In genomic region chr2:129066326-129066725, GRCm38 (mm10) we compare ENCODE assay signal across 8 mouse cellular contexts. TPM values are rescaled to one million over a fixed set of nuclear protein-coding genes. Genes with fewer than 3 reads are reported as not detected.
A peak's percentile ranks its signal among the peaks of the same experiment; 100 is the strongest.
DNase-seq lines count a peak whose midpoint lies in the region; ATAC-seq and TF ChIP-seq lines count a peak whose summit lies in the region.

No protein-coding gene starts in this region.

- ATAC-seq in CD4-positive, CD25-positive, alpha-beta regulatory T cell, adult 4 months: peak; percentile 65
- ATAC-seq in embryonic facial prominence, embryonic 15.5 days (ENCODE audit: insufficient number of reproducible peaks, low FRiP score, low TSS enrichment, low read depth): peak; percentile 81
- ATAC-seq in midbrain, postnatal 0 days (ENCODE audit: low FRiP score): peak; percentile 81
- ATAC-seq in stomach, embryonic 16.5 days (ENCODE audit: insufficient read depth, low FRiP score): peak; percentile 81

- no peaks in the 10 kb centered on the region for H3K9me3 ChIP-seq in embryonic facial prominence, embryonic 15.5 days (replicated peaks)
- no peaks in the 10 kb centered on the region for H3K9me3 ChIP-seq in heart, embryonic 10.5 days
- H3K9me3 ChIP-seq in midbrain, postnatal 0 days (ENCODE audit: low read length): no peaks in the 10 kb centered on the region
- no peaks in the 10 kb centered on the region for H3K9me3 ChIP-seq in stomach, embryonic 16.5 days (replicated peaks; ENCODE audit: control insufficient read depth, low read length)

- no peaks in the 10 kb centered on the region; the same call in 1 of the 2 replicates for H3K79me2 ChIP-seq in liver, adult 2 months (ENCODE audit: control insufficient read depth, insufficient read depth, low read length)

- peak overlapping the region; percentile 73 for H3K4me2 ChIP-seq in embryonic facial prominence, embryonic 15.5 days (replicated peaks)
- H3K4me2 ChIP-seq in midbrain, postnatal 0 days (ENCODE audit: low read depth, low read length, poor library complexity, severe bottlenecking): peak overlapping the region; percentile 71
- peak overlapping the region; percentile 71 for H3K4me2 ChIP-seq in stomach, embryonic 16.5 days (ENCODE audit: low read depth, low read length)

- peaks cover 9% of the 10 kb centered on the region for H3K4me1 ChIP-seq in bone marrow macrophage, adult 2 months (ENCODE audit: control insufficient read depth, insufficient read depth, low read length)
- H3K4me1 ChIP-seq in embryonic facial prominence, embryonic 15.5 days: peaks cover 17% of the 10 kb centered on the region
- H3K4me1 ChIP-seq in heart, embryonic 10.5 days: peaks cover 9% of the 10 kb centered on the region
- peaks cover 6% of the 10 kb centered on the region; the same call in 1 of the 2 replicates for H3K4me1 ChIP-seq in liver, adult 2 months (ENCODE audit: control insufficient read depth, insufficient read depth, low read length)
- peaks cover 12% of the 10 kb centered on the region for H3K4me1 ChIP-seq in midbrain, postnatal 0 days (ENCODE audit: insufficient read depth, low read length)
- peaks cover 9% of the 10 kb centered on the region; the same call in 1 of the 2 replicates for H3K4me1 ChIP-seq in stomach, embryonic 16.5 days (ENCODE audit: control insufficient read depth, insufficient read depth, low read length)

- H3K27me3 ChIP-seq in embryonic facial prominence, embryonic 15.5 days: no peaks in the 10 kb centered on the region
- no peaks in the 10 kb centered on the region for H3K27me3 ChIP-seq in heart, embryonic 10.5 days (ENCODE audit: insufficient read depth, poor library complexity, severe bottlenecking)
- no peaks in the 10 kb centered on the region for H3K27me3 ChIP-seq in liver, adult 2 months (ENCODE audit: control insufficient read depth, insufficient read depth, low read length)
- H3K27me3 ChIP-seq in midbrain, postnatal 0 days (ENCODE audit: insufficient read depth, low read length): no peaks in the 10 kb centered on the region
- H3K27me3 ChIP-seq in stomach, embryonic 16.5 days (ENCODE audit: control insufficient read depth, insufficient read depth, low read length): no peaks in the 10 kb centered on the region

- WGBS in embryonic facial prominence, embryonic 15.5 days: under 1% methylated on average over 20 of the region's 20 CpGs
- WGBS in heart, embryonic 10.5 days: under 1% methylated on average over 20 of the region's 20 CpGs
- under 1% methylated on average over 20 of the region's 20 CpGs for WGBS in liver, adult 2 months
- under 1% methylated on average over 20 of the region's 20 CpGs for WGBS in midbrain, postnatal 0 days
- under 1% methylated on average over 20 of the region's 20 CpGs for WGBS in stomach, embryonic 16.5 days

- peak overlapping the region; percentile 85 for H3K4me3 ChIP-seq in bone marrow macrophage, adult 2 months (ENCODE audit: insufficient read depth, low read length)
- peak overlapping the region; percentile 89 for H3K4me3 ChIP-seq in embryonic facial prominence, embryonic 15.5 days (replicated peaks)
- H3K4me3 ChIP-seq in heart, embryonic 10.5 days: peak overlapping the region; percentile 83
- H3K4me3 ChIP-seq in liver, adult 2 months (ENCODE audit: insufficient read depth, low read depth, low read length): peak overlapping the region; percentile 91
- H3K4me3 ChIP-seq in midbrain, postnatal 0 days (ENCODE audit: low read depth, low read length): peak overlapping the region; percentile 75
- H3K4me3 ChIP-seq in stomach, embryonic 16.5 days (replicated peaks; ENCODE audit: low read length): peak overlapping the region; percentile 88

- peak; percentile 86 for DNase-seq in heart, embryonic 10.5 days (ENCODE audit: low spot score)
- peak; percentile 17 to 41 for DNase-seq in kidney, adult 8-10 months
- peak; percentile 34 for DNase-seq in liver, adult 2 months (ENCODE audit: extremely low read depth, low read depth, low spot score)
- peak; percentile 62 for DNase-seq in midbrain, postnatal 0 days (ENCODE audit: low spot score)

- TF ChIP-seq CTCF in bone marrow macrophage, adult 2 months (IDR thresholded peaks at IDR 0.05; ENCODE audit: low read depth, low read length): no peak
- TF ChIP-seq CTCF in liver, adult 2 months (IDR thresholded peaks at IDR 0.05; ENCODE audit: low read depth, low read length): no peak
- TF ChIP-seq CTCF in midbrain, postnatal 0 days (IDR thresholded peaks at IDR 0.05): no peak

- H3K9ac ChIP-seq in embryonic facial prominence, embryonic 15.5 days: peak overlapping the region; percentile 66
- H3K9ac ChIP-seq in liver, adult 2 months (ENCODE audit: low read depth, low read length): peak overlapping the region; percentile 87
- H3K9ac ChIP-seq in midbrain, postnatal 0 days (replicated peaks; ENCODE audit: low read length, poor library complexity, severe bottlenecking): peak overlapping the region; percentile 78
- peak overlapping the region; percentile 87 for H3K9ac ChIP-seq in stomach, embryonic 16.5 days (ENCODE audit: low read length)

- TF ChIP-seq POLR2A in bone marrow macrophage, adult 2 months (IDR thresholded peaks at IDR 0.05; ENCODE audit: borderline replicate concordance, low read depth, low read length): no peak
- TF ChIP-seq POLR2A in liver, adult 2 months (IDR thresholded peaks at IDR 0.05; ENCODE audit: extremely low read depth, insufficient read depth, low read length): no peak

- H3K36me3 ChIP-seq in embryonic facial prominence, embryonic 15.5 days: no peaks in the 10 kb centered on the region
- peaks cover 12% of the 10 kb centered on the region; the same call in 1 of the 2 replicates for H3K36me3 ChIP-seq in heart, embryonic 10.5 days
- no peaks in the 10 kb centered on the region for H3K36me3 ChIP-seq in liver, adult 2 months (ENCODE audit: control insufficient read depth, insufficient read depth, low read length)
- H3K36me3 ChIP-seq in midbrain, postnatal 0 days (ENCODE audit: insufficient read depth, low read length): peaks cover 10% of the 10 kb centered on the region
- no peaks in the 10 kb centered on the region for H3K36me3 ChIP-seq in stomach, embryonic 16.5 days (ENCODE audit: control insufficient read depth, insufficient read depth, low read length)

- no peak overlapping the region for H3K27ac ChIP-seq in bone marrow macrophage, adult 2 months (ENCODE audit: insufficient read depth, low read depth, low read length)
- peak overlapping the region; percentile 78 for H3K27ac ChIP-seq in embryonic facial prominence, embryonic 15.5 days (replicated peaks)
- H3K27ac ChIP-seq in heart, embryonic 10.5 days: peak overlapping the region; percentile 93
- H3K27ac ChIP-seq in liver, adult 2 months (replicated peaks; ENCODE audit: insufficient read depth, low read depth, low read length): peak overlapping the region; percentile 56
- peak overlapping the region; percentile 72 for H3K27ac ChIP-seq in midbrain, postnatal 0 days (ENCODE audit: low read depth, low read length)
- peak overlapping the region; percentile 78 for H3K27ac ChIP-seq in stomach, embryonic 16.5 days (ENCODE audit: low read length)

RNA-seq across cellular contexts. Expression of gene Ttl, which starts 0.6 kb away (rescaled TPM):
- 1 to 10 TPM; 2.2 to 2.4 TPM for polyA plus RNA-seq in CD4-positive, CD25-positive, alpha-beta regulatory T cell, adult 4 months (2017; shearing (Covaris generic))
- 5.9 and 7.5 TPM in 2 replicates for polyA plus RNA-seq in bone marrow macrophage, adult 2 months (2012; ENCODE audit: insufficient read depth, insufficient read length, missing spikeins)
- 14.8 and 15.9 TPM in 2 replicates for polyA plus RNA-seq in embryonic facial prominence, embryonic 15.5 days (2015; fragmentation: Nextera tagmentation; extraction: Ambion mirVana)
- polyA plus RNA-seq in heart, embryonic 10.5 days (2016; fragmentation: Nextera tagmentation; extraction: Ambion mirVana): 8.3 and 12.3 TPM in 2 replicates
- 3.3 and 3.8 TPM in 2 replicates for total RNA-seq in liver, adult 2 months (2014; rRNA removed)
- polyA plus RNA-seq in liver, adult 2 months (2012; rRNA removed): 1.9 and 2.4 TPM in 2 replicates
- total RNA-seq in midbrain, postnatal 0 days (2014; rRNA removed): 53.7 and 58.0 TPM in 2 replicates
- 28.8 and 30.2 TPM in 2 replicates for polyA plus RNA-seq in midbrain, postnatal 0 days (2015; fragmentation: Nextera tagmentation; extraction: Ambion mirVana)
- polyA plus RNA-seq in stomach, embryonic 16.5 days (2015; fragmentation: Nextera tagmentation; extraction: Ambion mirVana): 12.0 and 13.1 TPM in 2 replicates

RNA-seq across cellular contexts. Expression of gene Vinac1, which starts 18.4 kb away (rescaled TPM):
- polyA plus RNA-seq in CD4-positive, CD25-positive, alpha-beta regulatory T cell, adult 4 months (2017; shearing (Covaris generic)): not detected
- polyA plus RNA-seq in bone marrow macrophage, adult 2 months (2012; ENCODE audit: insufficient read depth, insufficient read length, missing spikeins): not detected in 2 replicates
- polyA plus RNA-seq in embryonic facial prominence, embryonic 15.5 days (2015; fragmentation: Nextera tagmentation; extraction: Ambion mirVana): 0.12 TPM in 1 of 2 replicates, not detected in the other
- 0.05 and 0.09 TPM in 2 replicates for polyA plus RNA-seq in heart, embryonic 10.5 days (2016; fragmentation: Nextera tagmentation; extraction: Ambion mirVana)
- total RNA-seq in liver, adult 2 months (2014; rRNA removed): 0.09 and 0.13 TPM in 2 replicates
- polyA plus RNA-seq in liver, adult 2 months (2012; rRNA removed): 0.04 and 0.12 TPM in 2 replicates
- 1.8 and 2.3 TPM in 2 replicates for total RNA-seq in midbrain, postnatal 0 days (2014; rRNA removed)
- polyA plus RNA-seq in midbrain, postnatal 0 days (2015; fragmentation: Nextera tagmentation; extraction: Ambion mirVana): 0.94 and 1.1 TPM in 2 replicates
- polyA plus RNA-seq in stomach, embryonic 16.5 days (2015; fragmentation: Nextera tagmentation; extraction: Ambion mirVana): 0.06 and 0.10 TPM in 2 replicates

RNA-seq across cellular contexts. Expression of gene Polr1b, which starts 34.5 kb away (rescaled TPM):
- polyA plus RNA-seq in CD4-positive, CD25-positive, alpha-beta regulatory T cell, adult 4 months (2017; shearing (Covaris generic)): 10 to 100 TPM; 16.3 to 32.3 TPM
- 6.8 and 8.3 TPM in 2 replicates for polyA plus RNA-seq in bone marrow macrophage, adult 2 months (2012; ENCODE audit: insufficient read depth, insufficient read length, missing spikeins)
- 21.9 and 25.1 TPM in 2 replicates for polyA plus RNA-seq in embryonic facial prominence, embryonic 15.5 days (2015; fragmentation: Nextera tagmentation; extraction: Ambion mirVana)
- 25.8 and 35.5 TPM in 2 replicates for polyA plus RNA-seq in heart, embryonic 10.5 days (2016; fragmentation: Nextera tagmentation; extraction: Ambion mirVana)
- total RNA-seq in liver, adult 2 months (2014; rRNA removed): 7.7 and 10.7 TPM in 2 replicates
- 8.6 and 15.7 TPM in 2 replicates for polyA plus RNA-seq in liver, adult 2 months (2012; rRNA removed)
- 23.1 and 25.9 TPM in 2 replicates for total RNA-seq in midbrain, postnatal 0 days (2014; rRNA removed)
- polyA plus RNA-seq in midbrain, postnatal 0 days (2015; fragmentation: Nextera tagmentation; extraction: Ambion mirVana): 10.4 and 11.1 TPM in 2 replicates
- 22.1 and 24.6 TPM in 2 replicates for polyA plus RNA-seq in stomach, embryonic 16.5 days (2015; fragmentation: Nextera tagmentation; extraction: Ambion mirVana)

Comparison
In these comparisons a context has a peak if more than half of its experiments do, and no peak if none do; other contexts are left out.
1. DNase-seq: peak in every context shown above with its lines; median percentile 86 in heart, embryonic 10.5 days; 62 in midbrain, postnatal 0 days; 34 in liver, adult 2 months; 29 in kidney, adult 8-10 months.